Mouse (Mus musculus): ENCODE measurements at regions not wholly inside any gene's neighbourhood (a gene's known extent, or its start where the extent isn't known, plus 50 kb on each side); places are given as distances from the start of the nearest gene placed in this dataset.

GRCm38 (mm10) chr2:8115891-8116290, 606.5 kb upstream of the Celf2 start:
- Histone ChIP-seq H3K4me2 (replicated peaks) (no peak overlapping the region), H3K36me3 (no peaks in the 10 kb centered on the region), H3K9ac (replicated peaks) (no peak overlapping the region), H3K4me3 (no peak overlapping the region), H3K9me3 (no peaks in the 10 kb centered on the region), H3K4me1 (no peaks in the 10 kb centered on the region), H3K27me3 (no peaks in the 10 kb centered on the region), H3K27ac (replicated peaks) (no peak overlapping the region)
- WGBS: 92% methylated on average over 3 of the region's 3 CpGs
- no peak for ATAC-seq (replicated peaks)

DNA sequence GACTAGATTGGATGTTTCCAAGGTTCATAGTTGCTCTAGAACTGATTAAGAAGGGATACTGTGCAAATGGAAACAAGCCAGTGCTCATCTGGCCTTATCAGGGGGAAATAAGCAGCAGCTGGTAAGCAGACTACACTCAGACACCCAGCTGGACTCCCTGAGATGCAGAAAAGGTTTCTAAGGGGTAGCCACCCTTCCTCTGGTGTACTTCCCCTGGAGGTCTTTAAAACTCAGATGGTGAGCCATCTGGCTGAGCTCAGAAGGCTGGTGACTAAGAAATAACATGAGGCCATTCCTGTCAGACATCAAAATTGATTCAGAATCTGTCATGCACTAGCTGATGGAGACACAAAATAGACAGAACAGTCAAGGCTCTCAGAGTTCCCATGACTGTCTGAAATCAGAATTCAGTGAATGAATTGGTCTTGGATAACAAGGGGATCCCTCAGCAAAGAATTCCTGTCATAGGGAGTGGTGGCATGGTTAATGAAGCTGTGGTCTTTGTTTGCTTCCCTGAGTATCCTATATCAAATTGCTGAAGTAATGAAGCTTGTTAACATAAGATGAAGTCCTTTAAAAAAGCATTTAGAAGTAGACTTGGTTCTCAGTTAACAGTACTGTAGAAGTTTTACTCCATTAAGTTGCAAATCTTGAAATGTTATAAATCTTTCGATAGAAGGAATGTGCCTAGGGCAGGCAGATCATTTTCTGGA, 603.2 kb upstream of the Celf2 start:
- Histone ChIP-seq H3K27me3 (no peaks in the 10 kb centered on the region), H3K36me3 (no peaks in the 10 kb centered on the region), H3K9ac (replicated peaks) (no peak overlapping the region), H3K4me3 (no peak overlapping the region), H3K4me2 (replicated peaks) (no peak overlapping the region), H3K4me1 (no peaks in the 10 kb centered on the region), H3K27ac (replicated peaks) (peak overlapping the region; percentile 56), H3K9me3 (no peaks in the 10 kb centered on the region)
- 51% methylated on average over 1 of the region's 1 CpGs for WGBS
- ATAC-seq (replicated peaks): peak; percentile 43

- Histone ChIP-seq H3K27ac (replicated peaks) (no peak overlapping the region), H3K4me3 (no peak overlapping the region), H3K9ac (replicated peaks) (no peak overlapping the region), H3K4me1 (no peaks in the 10 kb centered on the region), H3K27me3 (no peaks in the 10 kb centered on the region), H3K4me2 (replicated peaks) (no peak overlapping the region), H3K36me3 (no peaks in the 10 kb centered on the region), H3K9me3 (no peaks in the 10 kb centered on the region)
- ATAC-seq (replicated peaks): peak; percentile 87
- WGBS: 37% methylated on average over 2 of the region's 2 CpGs
These were observed 584.8 kb upstream of the Celf2 start for GRCm38 (mm10) chr2:8094157-8094556.

- H3K4me3 ChIP-seq: no peak overlapping the region
- no peak for ATAC-seq (replicated peaks)
These were observed 558.5 kb upstream of the Celf2 start for GRCm38 (mm10) chr2:8067901-8068300.

DNA sequence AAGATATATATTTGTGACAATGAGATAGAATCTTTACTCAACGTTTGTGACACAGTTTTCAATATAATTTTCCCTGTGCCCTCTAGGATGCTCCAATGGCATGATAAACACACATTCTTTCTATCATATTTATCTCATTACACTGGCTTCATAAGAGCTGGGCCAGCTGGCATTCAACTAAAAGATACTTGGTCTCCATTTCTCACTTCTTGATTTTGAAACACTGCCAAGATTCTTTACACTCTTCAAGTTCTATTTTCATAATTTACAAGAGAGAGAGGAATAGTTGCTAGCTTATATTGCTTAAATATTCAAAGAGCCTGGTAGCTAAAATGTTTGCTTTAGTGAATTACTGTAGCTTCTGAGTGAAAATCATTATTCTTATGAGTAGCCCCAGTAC, 552.3 kb upstream of the Celf2 start:
- Histone ChIP-seq H3K36me3 (no peaks in the 10 kb centered on the region), H3K9me3 (no peaks in the 10 kb centered on the region), H3K4me3 (no peak overlapping the region), H3K4me1 (no peaks in the 10 kb centered on the region), H3K9ac (replicated peaks) (no peak overlapping the region), H3K27ac (replicated peaks) (peak overlapping the region; percentile 68), H3K27me3 (no peaks in the 10 kb centered on the region), H3K4me2 (replicated peaks) (no peak overlapping the region)
- no peak for ATAC-seq (replicated peaks)
- 39% methylated on average over 1 of the region's 1 CpGs for WGBS

More at GRCm38 (mm10) chr2:8067901-8068300, 558.5 kb upstream of the Celf2 start:
- Histone ChIP-seq H3K27ac (replicated peaks) (no peak overlapping the region; the same call in 1 of the 2 replicates), H3K4me2 (replicated peaks) (no peak overlapping the region), H3K4me1 (no peaks in the 10 kb centered on the region), H3K36me3 (no peaks in the 10 kb centered on the region), H3K27me3 (no peaks in the 10 kb centered on the region), H3K9ac (replicated peaks) (no peak overlapping the region), H3K9me3 (no peaks in the 10 kb centered on the region)
- WGBS: 29% methylated on average over 1 of the region's 1 CpGs

DNA sequence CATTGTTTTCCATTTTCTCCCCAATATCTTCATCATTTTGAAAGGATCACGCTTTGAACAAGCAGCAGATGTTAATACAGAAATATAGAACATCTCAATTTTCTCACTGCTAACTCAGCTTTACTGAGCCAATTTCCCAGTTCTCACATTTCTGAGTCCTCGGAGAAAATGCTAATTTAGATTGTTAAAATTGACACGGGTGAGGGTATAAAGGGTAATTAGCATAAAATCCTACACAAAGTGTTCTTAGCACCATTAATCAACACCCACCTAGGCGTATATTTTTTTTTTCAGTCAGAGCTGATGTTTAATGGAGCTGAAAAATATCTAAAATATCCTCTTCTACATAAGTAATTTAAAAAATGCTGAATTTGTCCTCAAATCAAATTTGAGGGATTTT, 519.8 kb upstream of the Celf2 start:
- Histone ChIP-seq H3K9me3 (no peaks in the 10 kb centered on the region), H3K4me1 (peaks cover 19% of the 10 kb centered on the region), H3K36me3 (no peaks in the 10 kb centered on the region), H3K4me3 (no peak overlapping the region), H3K9ac (replicated peaks) (no peak overlapping the region), H3K27ac (replicated peaks) (peak overlapping the region; percentile 52; the same call in 1 of the 2 replicates), H3K4me2 (replicated peaks) (no peak overlapping the region), H3K27me3 (no peaks in the 10 kb centered on the region)
- peak; percentile 61; the same call in 1 of the 2 replicates for ATAC-seq (replicated peaks)
- WGBS: 15% methylated on average over 4 of the region's 4 CpGs

- peak; percentile 49 for ATAC-seq (replicated peaks)
- Histone ChIP-seq H3K9ac (replicated peaks) (no peak overlapping the region), H3K4me2 (replicated peaks) (no peak overlapping the region), H3K4me1 (peaks cover 19% of the 10 kb centered on the region), H3K36me3 (no peaks in the 10 kb centered on the region), H3K4me3 (no peak overlapping the region), H3K27ac (replicated peaks) (peak overlapping the region; percentile 54), H3K9me3 (no peaks in the 10 kb centered on the region), H3K27me3 (no peaks in the 10 kb centered on the region)
These were observed 518.2 kb upstream of the Celf2 start for GRCm38 (mm10) chr2:8027571-8027970.

DNA sequence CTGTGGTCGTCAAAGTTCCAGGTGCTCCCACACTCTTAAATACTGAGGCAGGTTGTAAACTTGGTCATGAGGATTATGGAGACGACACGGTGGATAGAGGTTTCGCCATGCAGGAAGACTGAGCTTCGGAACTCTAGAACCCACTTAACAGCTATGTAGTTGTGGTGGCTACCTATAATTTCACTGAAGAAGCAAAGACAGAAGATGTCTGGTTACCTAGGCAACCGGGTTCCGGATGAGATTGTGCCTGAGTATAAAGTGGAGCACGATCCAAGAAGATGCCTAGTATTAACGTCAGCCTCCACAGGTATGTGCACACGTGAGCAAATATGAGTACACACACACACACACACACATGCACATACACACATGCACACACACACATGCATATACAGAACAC, 517.3 kb upstream of the Celf2 start:
- ATAC-seq (replicated peaks): no peak
- Histone ChIP-seq H3K9ac (replicated peaks) (no peak overlapping the region), H3K4me2 (replicated peaks) (no peak overlapping the region), H3K27me3 (no peaks in the 10 kb centered on the region), H3K27ac (replicated peaks) (peak overlapping the region; percentile 54), H3K4me3 (no peak overlapping the region), H3K4me1 (peaks cover 19% of the 10 kb centered on the region), H3K36me3 (no peaks in the 10 kb centered on the region), H3K9me3 (no peaks in the 10 kb centered on the region)
- 85% methylated on average over 10 of the region's 10 CpGs for WGBS

DNA sequence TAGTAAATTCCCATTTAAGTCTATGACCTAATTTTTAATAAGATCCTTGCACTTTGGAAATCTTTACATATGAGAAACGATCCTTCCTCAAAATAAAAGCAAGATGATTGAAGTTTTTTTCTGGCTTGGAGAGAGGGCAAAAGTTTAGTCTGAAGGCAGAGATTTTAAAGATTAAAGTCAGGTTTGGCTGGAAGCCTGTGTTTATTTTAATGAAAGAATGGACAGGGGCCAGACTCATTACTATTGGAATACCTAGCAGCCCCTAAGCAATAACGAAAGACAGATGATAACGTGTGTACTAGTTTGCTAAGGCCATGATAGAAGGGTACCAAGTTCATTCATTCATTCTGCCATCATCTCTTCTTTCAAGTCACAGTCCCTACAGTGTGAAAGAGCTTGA, 513.3 kb upstream of the Celf2 start:
- no peak overlapping the region for H3K4me2 ChIP-seq (replicated peaks)
- H3K27ac ChIP-seq (replicated peaks): peak overlapping the region; percentile 80
- no peaks in the 10 kb centered on the region for H3K27me3 ChIP-seq
- no peaks in the 10 kb centered on the region for H3K36me3 ChIP-seq
- no peaks in the 10 kb centered on the region for H3K9me3 ChIP-seq
- WGBS: 46% methylated on average over 3 of the region's 3 CpGs
- no peak overlapping the region for H3K4me3 ChIP-seq
- peaks cover 10% of the 10 kb centered on the region; the same call in 1 of the 2 replicates for H3K4me1 ChIP-seq
- no peak overlapping the region for H3K9ac ChIP-seq (replicated peaks)
- no peak for ATAC-seq (replicated peaks)

- ATAC-seq (replicated peaks): peak; percentile 80
- H3K4me1 ChIP-seq: peaks cover 4% of the 10 kb centered on the region; the same call in 1 of the 2 replicates
- peak overlapping the region; percentile 80 for H3K27ac ChIP-seq (replicated peaks)
- no peaks in the 10 kb centered on the region for H3K9me3 ChIP-seq
- H3K9ac ChIP-seq (replicated peaks): no peak overlapping the region
- no peak overlapping the region for H3K4me3 ChIP-seq
- H3K27me3 ChIP-seq: no peaks in the 10 kb centered on the region
- 59% methylated on average over 5 of the region's 5 CpGs for WGBS
- no peaks in the 10 kb centered on the region for H3K36me3 ChIP-seq
- H3K4me2 ChIP-seq (replicated peaks): no peak overlapping the region
These were observed 512.7 kb upstream of the Celf2 start for GRCm38 (mm10) chr2:8022043-8022442.

DNA sequence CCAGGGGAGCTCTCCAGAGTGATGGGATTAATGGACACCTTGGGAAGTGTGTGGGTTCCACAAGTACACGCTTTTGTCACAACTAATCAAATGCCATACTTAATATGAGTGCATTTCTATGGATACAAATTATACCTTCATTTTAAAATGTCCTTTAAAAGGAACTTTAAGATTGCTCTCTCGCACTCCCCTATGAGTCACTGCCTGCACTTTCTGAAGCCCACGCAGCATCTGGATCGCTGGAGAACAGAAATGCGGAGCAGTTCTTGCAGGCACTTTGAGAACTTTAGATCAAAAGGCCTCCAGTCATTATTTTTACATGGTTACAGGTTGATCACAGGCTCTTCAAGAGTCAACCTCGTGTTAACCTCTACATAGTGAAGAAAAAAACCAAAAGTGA, 503.5 kb upstream of the Celf2 start:
- no peak overlapping the region for H3K27ac ChIP-seq (replicated peaks)
- ATAC-seq (replicated peaks): no peak
- no peaks in the 10 kb centered on the region for H3K9me3 ChIP-seq
- WGBS: 85% methylated on average over 6 of the region's 6 CpGs
- H3K27me3 ChIP-seq: no peaks in the 10 kb centered on the region
- H3K9ac ChIP-seq (replicated peaks): no peak overlapping the region
- no peak overlapping the region for H3K4me3 ChIP-seq
- no peaks in the 10 kb centered on the region for H3K36me3 ChIP-seq
- H3K4me2 ChIP-seq (replicated peaks): no peak overlapping the region
- no peaks in the 10 kb centered on the region for H3K4me1 ChIP-seq

DNA sequence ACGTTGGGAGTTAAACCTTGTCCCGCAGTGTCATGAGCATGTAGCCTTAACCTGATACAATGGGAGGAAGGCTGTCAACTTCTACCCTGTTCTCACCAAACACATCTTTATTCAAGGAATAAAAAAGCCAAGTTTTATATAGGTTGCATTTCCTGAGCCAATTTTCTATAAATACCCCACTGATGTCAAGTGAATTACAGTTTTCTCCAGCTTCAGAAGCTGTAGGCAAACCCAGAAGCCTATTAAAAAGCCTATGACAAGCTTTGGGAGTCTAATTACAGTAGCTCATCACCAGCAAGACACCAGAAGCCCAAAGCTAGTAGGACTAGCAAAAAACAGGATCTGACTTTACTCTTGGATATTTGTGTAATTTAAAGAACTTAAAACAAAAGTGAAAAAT, 490.1 kb upstream of the Celf2 start:
- Histone ChIP-seq H3K4me2 (replicated peaks) (no peak overlapping the region), H3K4me1 (no peaks in the 10 kb centered on the region), H3K9me3 (no peaks in the 10 kb centered on the region), H3K9ac (replicated peaks) (no peak overlapping the region), H3K27ac (replicated peaks) (no peak overlapping the region), H3K36me3 (no peaks in the 10 kb centered on the region), H3K27me3 (no peaks in the 10 kb centered on the region), H3K4me3 (no peak overlapping the region)
- ATAC-seq (replicated peaks): no peak
- 87% methylated on average over 2 of the region's 2 CpGs for whole genome bisulfite sequencing

- Histone ChIP-seq H3K27me3 (no peaks in the 10 kb centered on the region), H3K9me3 (no peaks in the 10 kb centered on the region), H3K4me2 (replicated peaks) (no peak overlapping the region), H3K4me3 (no peak overlapping the region), H3K9ac (replicated peaks) (no peak overlapping the region), H3K4me1 (no peaks in the 10 kb centered on the region), H3K36me3 (no peaks in the 10 kb centered on the region), H3K27ac (replicated peaks) (no peak overlapping the region)
- ATAC-seq (replicated peaks): no peak
These were observed 465.1 kb upstream of the Celf2 start for GRCm38 (mm10) chr2:7974471-7974870.
